Mouse (Mus musculus) midbrain, postnatal 0 days (tissue): ENCODE measurements at regions not wholly inside any gene's neighbourhood (a gene's known extent, or its start where the extent isn't known, plus 50 kb on each side); places are given as distances from the start of the nearest gene placed in this dataset.
"Not testable (repeated sequence)": the region's sequence is repeated elsewhere in the genome, so short reads cannot be mapped to it uniquely, and the experiment has no call there.

Experiments
- ATAC-seq: fragments of 200-750 bp; cut with Nextera tagmentation; 2 replicates; pipeline ENCODE4 v1.8.0; 2017; ENCODE audit warnings: moderate number of reproducible peaks, mild to moderate bottlenecking, moderate TSS enrichment, moderate library complexity; ENCODE audit not compliant: low FRiP score
- DNase-seq: peaks from one replicate; pipeline ENCODE4 v3.0.0-alpha.2; 2015; ENCODE audit warnings: low spot score
- H3K27ac ChIP-seq: fragments of 300-500 bp; sonication (generic); 2 replicates; pipeline ENCODE4 v1.5.1; 2014; ENCODE audit warnings: low read depth, mild to moderate bottlenecking, low read length, mixed read lengths
- H3K27me3 ChIP-seq: fragments of 300-500 bp; sonication (generic); 2 replicates; pipeline ENCODE4 v1.6.1; 2014; ENCODE audit warnings: low read length, control low read depth, mixed read lengths; ENCODE audit not compliant: insufficient read depth
- H3K36me3 ChIP-seq: fragments of 300-500 bp; sonication (generic); 2 replicates; pipeline ENCODE4 v1.6.1; 2014; ENCODE audit warnings: low read length, control low read depth, mixed read lengths; ENCODE audit not compliant: insufficient read depth
- H3K4me1 ChIP-seq: fragments of 300-500 bp; sonication (generic); 2 replicates; pipeline ENCODE4 v1.6.1; 2014; ENCODE audit warnings: mild to moderate bottlenecking, control low read depth, antibody characterized with exemption, low read length, mixed read lengths; ENCODE audit not compliant: insufficient read depth
- H3K4me2 ChIP-seq: fragments of 300-500 bp; sonication (generic); 2 replicates; pipeline ENCODE4 v1.6.1; 2014; ENCODE audit warnings: low read depth, mild to moderate bottlenecking, low read length, mixed read lengths; ENCODE audit not compliant: poor library complexity, severe bottlenecking
- H3K4me3 ChIP-seq: fragments of 300-500 bp; sonication (generic); 2 replicates; pipeline ENCODE4 v1.5.1; 2014; ENCODE audit warnings: low read depth, mild to moderate bottlenecking, low read length, moderate library complexity
- H3K9ac ChIP-seq: fragments of 300-500 bp; sonication (generic); replicated peaks from 2 replicates; pipeline ENCODE4 v1.6.1; 2014; ENCODE audit warnings: mild to moderate bottlenecking, low read length, moderate library complexity, mixed read lengths; ENCODE audit not compliant: poor library complexity, severe bottlenecking
- H3K9me3 ChIP-seq: fragments of 300-500 bp; sonication (generic); 2 replicates; pipeline ENCODE4 v1.6.1; 2016; ENCODE audit warnings: low read length, control low read depth
- CTCF ChIP-seq: IDR thresholded peaks from 2 replicates; pipeline ENCODE4 v1.5.1; 2016; ENCODE audit warnings: antibody characterized with exemption, mild to moderate bottlenecking
- WGBS: fragments of 180-500 bp; shearing (Covaris S2); extraction: QIAGEN DNeasy Blood & Tissue Kit; methylation state at CpG from one replicate; pipeline ENCODE4 v1.1.7; 2014; 5-methylcytosine and 5-hydroxymethylcytosine counted together

GRCm38 (mm10) chr5:96898120-96898672 lies 99.3 kb upstream of the Bmp2k start:
- H3K36me3 ChIP-seq, result no peaks in the 10 kb centered on the region
- H3K9ac ChIP-seq, result no peak overlapping the region
- DNase-seq (peak; percentile 12), ATAC-seq (no peak)
- no peak overlapping the region for H3K4me3 ChIP-seq
- no peaks in the 10 kb centered on the region for H3K4me1 ChIP-seq
- H3K27ac ChIP-seq, result no peak overlapping the region
- WGBS, result 89% methylated on average over 8 of the region's 8 CpGs
- no peak for TF ChIP-seq CTCF
- H3K9me3 ChIP-seq, result no peaks in the 10 kb centered on the region
- H3K4me2 ChIP-seq, result no peak overlapping the region
- no peaks in the 10 kb centered on the region for H3K27me3 ChIP-seq

- H3K4me1 ChIP-seq, result no peaks in the 10 kb centered on the region
- no peak for TF ChIP-seq CTCF
- no peak overlapping the region for H3K27ac ChIP-seq
- H3K4me3 ChIP-seq, result no peak overlapping the region
- ATAC-seq (no peak), DNase-seq (no peak)
- no peak overlapping the region for H3K4me2 ChIP-seq
- H3K36me3 ChIP-seq, result no peaks in the 10 kb centered on the region
- no peaks in the 10 kb centered on the region for H3K9me3 ChIP-seq
- 77% methylated on average over 5 of the region's 5 CpGs for WGBS
- H3K9ac ChIP-seq, result no peak overlapping the region
- no peaks in the 10 kb centered on the region for H3K27me3 ChIP-seq
These were observed 98.8 kb upstream of the Bmp2k start for GRCm38 (mm10) chr5:96898695-96899094.

- Histone ChIP-seq H3K36me3 (no peaks in the 10 kb centered on the region), H3K9me3 (no peaks in the 10 kb centered on the region), H3K9ac (no peak overlapping the region), H3K27me3 (no peaks in the 10 kb centered on the region), H3K4me2 (peak overlapping the region; percentile 35; the same call in 1 of the 2 replicates), H3K27ac (no peak overlapping the region), H3K4me3 (no peak overlapping the region), H3K4me1 (peaks cover 3% of the 10 kb centered on the region; the same call in 1 of the 2 replicates)
- ATAC-seq (peak; percentile 71), DNase-seq (peak; percentile 87)
- TF ChIP-seq CTCF, result peak; percentile 44
- WGBS, result 30% methylated on average over 17 of the region's 17 CpGs
These were observed 91.8 kb upstream of the Bmp2k start for GRCm38 (mm10) chr5:96905572-96906271.

- not testable (repeated sequence) for H3K4me3 ChIP-seq, H3K9me3 ChIP-seq, H3K4me2 ChIP-seq, H3K9ac ChIP-seq, DNase-seq, H3K36me3 ChIP-seq, H3K27me3 ChIP-seq, H3K4me1 ChIP-seq, ATAC-seq, H3K27ac ChIP-seq
- WGBS, result 92% methylated on average over 2 of the region's 2 CpGs
These were observed 89.1 kb upstream of the Bmp2k start for GRCm38 (mm10) chr5:96908371-96908770.

- ATAC-seq, result no peak
- H3K27ac ChIP-seq, result no peak overlapping the region
- no peak for DNase-seq
- 86% methylated on average over 6 of the region's 6 CpGs for WGBS
- H3K27me3 ChIP-seq, result no peaks in the 10 kb centered on the region
- H3K4me2 ChIP-seq, result no peak overlapping the region
- H3K4me3 ChIP-seq, result no peak overlapping the region
- no peak for TF ChIP-seq CTCF
- no peaks in the 10 kb centered on the region for H3K9me3 ChIP-seq
- H3K9ac ChIP-seq, result no peak overlapping the region
- H3K36me3 ChIP-seq, result no peaks in the 10 kb centered on the region
- H3K4me1 ChIP-seq, result peaks cover 3% of the 10 kb centered on the region; the same call in 1 of the 2 replicates
These were observed 88.3 kb upstream of the Bmp2k start for GRCm38 (mm10) chr5:96909218-96909617.

- no peak overlapping the region for H3K9ac ChIP-seq
- WGBS, result 64% methylated on average over 13 of the region's 13 CpGs
- H3K4me1 ChIP-seq, result no peaks in the 10 kb centered on the region
- no peaks in the 10 kb centered on the region for H3K27me3 ChIP-seq
- no peaks in the 10 kb centered on the region for H3K36me3 ChIP-seq
- DNase-seq (peak; percentile 32), ATAC-seq (no peak)
- H3K4me3 ChIP-seq, result no peak overlapping the region
- H3K27ac ChIP-seq, result no peak overlapping the region
- no peak overlapping the region for H3K4me2 ChIP-seq
- no peaks in the 10 kb centered on the region for H3K9me3 ChIP-seq
- no peak for TF ChIP-seq CTCF
These were observed 85.8 kb upstream of the Bmp2k start for GRCm38 (mm10) chr5:96911550-96912253.
